Mouse (Mus musculus) C2C12 (cell line): ENCODE measurements around the gene Ccn2.

Experiments used
- CTCF ChIP-seq: IDR thresholded peaks from one replicate; pipeline ENCODE4 v1.5.1; 2011; ENCODE audit not compliant: control insufficient read depth, insufficient read depth, insufficient read length
- MAX ChIP-seq: IDR thresholded peaks from one replicate; pipeline ENCODE4 v1.6.1; 2011; ENCODE audit warnings: mild to moderate bottlenecking, control low read depth
- USF1 ChIP-seq: IDR thresholded peaks from one replicate; pipeline ENCODE4 v1.6.1; 2011; ENCODE audit warnings: low read depth, mild to moderate bottlenecking, control low read depth, moderate library complexity

GRCm38 (mm10) chr10:24554091-24554490, 41.2 kb upstream of the Ccn2 start:
- no peak for TF ChIP-seq CTCF
- TF ChIP-seq MAX: no peak
- no peak for TF ChIP-seq USF1
